Mouse (Mus musculus): Measurements from ENCODE around the gene Hmgb2. TPM values are rescaled to one million over a fixed set of nuclear protein-coding genes. Genes with fewer than 3 reads are reported as not detected.
"Not testable (repeated sequence)": the region's sequence is repeated elsewhere in the genome, so short reads cannot be mapped to it uniquely, and the experiment has no call there.

The Hmgb2 gene
- total and polyA plus RNA-seq, 2 experiments from 2014 or later, result 14.6 to 140 TPM

GRCm38 (mm10) chr8:57508657-57509056 is 3.0 kb upstream of the Hmgb2 start:
- WGBS, result 89% methylated on average over 4 of the region's 4 CpGs
- Histone ChIP-seq H3K9ac (replicated peaks; ENCODE audit: low read length) (no peak overlapping the region), H3K27ac (no peak overlapping the region), H3K4me1 (ENCODE audit: insufficient read depth, low read length) (no peaks in the 10 kb centered on the region), H3K27me3 (ENCODE audit: insufficient read depth, low read length) (no peaks in the 10 kb centered on the region), H3K4me3 (ENCODE audit: low read length) (no peak overlapping the region), H3K4me2 (ENCODE audit: low read depth, low read length) (no peak overlapping the region), H3K36me3 (ENCODE audit: insufficient read depth, low read length) (no peaks in the 10 kb centered on the region), H3K9me3 (ENCODE audit: low read length) (no peaks in the 10 kb centered on the region)
- TF ChIP-seq CTCF (IDR thresholded peaks at IDR 0.05; ENCODE audit: low read depth), result no peak
- DNase-seq (ENCODE audit: low spot score) (no peak), ATAC-seq (no peak)

- Histone ChIP-seq H3K9ac (replicated peaks; ENCODE audit: low read length) (peak overlapping the region; percentile 51), H3K4me2 (ENCODE audit: low read depth, low read length) (peak overlapping the region; percentile 87), H3K4me1 (ENCODE audit: insufficient read depth, low read length) (no peaks in the 10 kb centered on the region), H3K27ac (peak overlapping the region; percentile 65; the same call in 1 of the 2 replicates), H3K27me3 (ENCODE audit: insufficient read depth, low read length) (no peaks in the 10 kb centered on the region), H3K36me3 (ENCODE audit: insufficient read depth, low read length) (no peaks in the 10 kb centered on the region), H3K9me3 (ENCODE audit: low read length) (no peaks in the 10 kb centered on the region), H3K4me3 (ENCODE audit: low read length) (peak overlapping the region; percentile 94)
- ATAC-seq (no peak), DNase-seq (ENCODE audit: low spot score) (no peak)
- 1% methylated on average over 25 of the region's 31 CpGs for WGBS
- no peak for TF ChIP-seq CTCF (IDR thresholded peaks at IDR 0.05; ENCODE audit: low read depth)
Observed at GRCm38 (mm10) chr8:57510791-57511315, 854 bp upstream of the Hmgb2 start.

- peak; percentile 55 for ATAC-seq
- Histone ChIP-seq H3K4me2 (ENCODE audit: low read depth, low read length) (peak overlapping the region; percentile 76), H3K36me3 (ENCODE audit: insufficient read depth, low read length) (no peaks in the 10 kb centered on the region), H3K9ac (replicated peaks; ENCODE audit: low read length) (peak overlapping the region; percentile 99), H3K27me3 (ENCODE audit: insufficient read depth, low read length) (no peaks in the 10 kb centered on the region), H3K4me1 (ENCODE audit: insufficient read depth, low read length) (no peaks in the 10 kb centered on the region), H3K4me3 (ENCODE audit: low read length) (peak overlapping the region; percentile 94), H3K27ac (peak overlapping the region; percentile 100), H3K9me3 (ENCODE audit: low read length) (no peaks in the 10 kb centered on the region)
- peak; percentile 67 for DNase-seq (ENCODE audit: low spot score)
- no peak for TF ChIP-seq CTCF (IDR thresholded peaks at IDR 0.05; ENCODE audit: low read depth)
- WGBS, result under 1% methylated on average over 44 of the region's 96 CpGs
Observed at GRCm38 (mm10) chr8:57512141-57513056, 692 bp downstream of the Hmgb2 start.

- Histone ChIP-seq H3K9ac (replicated peaks; ENCODE audit: low read length) (peak overlapping the region; percentile 99), H3K4me2 (ENCODE audit: low read depth, low read length) (peak overlapping the region; percentile 76), H3K4me3 (ENCODE audit: low read length) (peak overlapping the region; percentile 94)
- H3K9me3 ChIP-seq (ENCODE audit: low read length); ATAC-seq; H3K27me3 ChIP-seq (ENCODE audit: insufficient read depth, low read length); H3K36me3 ChIP-seq (ENCODE audit: insufficient read depth, low read length); H3K27ac ChIP-seq; DNase-seq (ENCODE audit: low spot score); H3K4me1 ChIP-seq (ENCODE audit: insufficient read depth, low read length): not testable (repeated sequence)
- 19% methylated on average over 9 of the region's 10 CpGs for WGBS
Observed at GRCm38 (mm10) chr8:57513178-57513661, 1.5 kb downstream of the Hmgb2 start.

- not testable (repeated sequence) for H3K27ac ChIP-seq; H3K4me1 ChIP-seq (ENCODE audit: insufficient read depth, low read length); H3K4me3 ChIP-seq (ENCODE audit: low read length); H3K9me3 ChIP-seq (ENCODE audit: low read length); H3K9ac ChIP-seq (replicated peaks; ENCODE audit: low read length); H3K4me2 ChIP-seq (ENCODE audit: low read depth, low read length); H3K36me3 ChIP-seq (ENCODE audit: insufficient read depth, low read length); ATAC-seq; H3K27me3 ChIP-seq (ENCODE audit: insufficient read depth, low read length); DNase-seq (ENCODE audit: low spot score)
- 92% methylated on average over 4 of the region's 5 CpGs for WGBS
Observed at GRCm38 (mm10) chr8:57516685-57517084, 5.0 kb downstream of the Hmgb2 start.

- Histone ChIP-seq H3K36me3 (ENCODE audit: insufficient read depth, low read length) (no peaks in the 10 kb centered on the region), H3K9ac (replicated peaks; ENCODE audit: low read length) (no peak overlapping the region), H3K4me2 (ENCODE audit: low read depth, low read length) (no peak overlapping the region), H3K4me1 (ENCODE audit: insufficient read depth, low read length) (no peaks in the 10 kb centered on the region), H3K9me3 (ENCODE audit: low read length) (no peaks in the 10 kb centered on the region), H3K27me3 (ENCODE audit: insufficient read depth, low read length) (no peaks in the 10 kb centered on the region), H3K4me3 (ENCODE audit: low read length) (no peak overlapping the region), H3K27ac (no peak overlapping the region)
- no peak for DNase-seq (ENCODE audit: low spot score)
- ATAC-seq, result no peak
- no peak for TF ChIP-seq CTCF (IDR thresholded peaks at IDR 0.05; ENCODE audit: low read depth)
- 88% methylated on average over 3 of the region's 3 CpGs for WGBS
Observed at GRCm38 (mm10) chr8:57517723-57518122, 6.0 kb downstream of the Hmgb2 start.
